In the genomic region with DNA sequence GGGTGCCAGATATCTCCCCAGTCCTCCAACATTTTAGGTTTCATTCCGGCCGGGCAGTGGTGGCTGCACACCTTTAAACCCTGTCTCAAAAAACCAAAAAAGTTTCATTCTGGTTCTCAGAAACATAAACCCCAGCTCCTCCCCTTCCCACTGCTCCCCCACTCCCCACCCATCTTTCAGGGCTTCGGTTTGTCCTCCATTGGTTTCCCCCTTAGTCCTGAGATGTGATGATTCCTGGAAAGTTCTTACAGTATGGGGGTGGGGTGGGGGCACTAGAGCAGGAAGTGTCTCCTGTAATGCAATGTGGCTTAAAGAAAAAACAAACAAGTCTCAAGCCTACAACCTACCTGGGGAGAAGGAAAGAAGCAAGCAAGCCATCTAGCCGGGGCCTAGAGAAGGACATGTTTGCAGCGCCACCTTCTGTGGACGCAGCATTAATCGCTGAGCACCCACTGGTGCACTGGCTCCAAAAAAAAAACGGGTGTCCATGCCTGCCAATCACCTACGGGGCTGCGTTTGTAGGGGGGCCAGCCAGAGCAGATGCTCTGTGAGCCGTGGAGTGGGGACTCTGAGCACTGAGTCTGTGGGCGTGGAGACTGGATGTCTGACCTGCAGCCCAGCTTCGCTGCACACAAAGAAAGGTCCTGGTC, we compare ENCODE assay signal across 9 mouse cellular contexts. TPM values are rescaled to one million over a fixed set of nuclear protein-coding genes. Genes with fewer than 3 reads are reported as not detected.
DNase-seq lines count a peak whose midpoint lies in the region; ATAC-seq and TF ChIP-seq lines count a peak whose summit lies in the region.
"Had no signal": no experiment of that assay in that cellular context is flagged by ENCODE, and none has a peak within 500 bp of the region (broad histone marks: within the 10 kb centered on the region; RNA-seq: fewer than 3 reads in every experiment).

No protein-coding gene starts in this region.

- ATAC-seq in erythroblast, adult 5-6 weeks (replicated peaks; ENCODE audit: low FRiP score, poor library complexity, severe bottlenecking), result peak; percentile 54
- 0 out of 2 replicates have a peak, but pooled peaks have one; percentile 32 for ATAC-seq in lung, embryonic 14.5 days (ENCODE audit: insufficient read depth)

- no peak for TF ChIP-seq POLR2A in heart, adult 2 months (IDR thresholded peaks at IDR 0.05; ENCODE audit: insufficient read depth, low read depth, low read length)
- TF ChIP-seq POLR2A in bone marrow, adult 2 months (IDR thresholded peaks at IDR 0.05; ENCODE audit: borderline replicate concordance, control insufficient read depth, low read depth, low read length), result peak; percentile 33; the same call in 1 of the 2 replicates
- no peak for TF ChIP-seq POLR2A in small intestine, adult 2 months (IDR thresholded peaks at IDR 0.05; ENCODE audit: low read depth, low read length)

- no peaks in the 10 kb centered on the region for H3K4me1 ChIP-seq in heart, adult 2 months (ENCODE audit: control insufficient read depth, insufficient read depth, low read length)
- H3K4me1 ChIP-seq in bone marrow, adult 2 months (ENCODE audit: control insufficient read depth, insufficient read depth, low read length), result no peaks in the 10 kb centered on the region; the same call in 1 of the 2 replicates
- H3K4me1 ChIP-seq in lung, embryonic 14.5 days (ENCODE audit: insufficient read depth), result no peaks in the 10 kb centered on the region
- peaks cover 12% of the 10 kb centered on the region for H3K4me1 ChIP-seq in small intestine, adult 2 months (ENCODE audit: control insufficient read depth, insufficient read depth, insufficient read length, low read length)

- WGBS in heart, adult 2 months, result 31% methylated on average over 13 of the region's 13 CpGs
- 24% methylated on average over 13 of the region's 13 CpGs for WGBS in bone marrow, adult 2 months
- 24% methylated on average over 13 of the region's 13 CpGs for WGBS in lung, embryonic 14.5 days
- 30% methylated on average over 13 of the region's 13 CpGs for WGBS in small intestine, adult 2 months

- DNase-seq in heart, adult 2 months, result no peak
- no peak for DNase-seq in heart, adult 9 months (ENCODE audit: low spot score in 2 of 2)
- peak; percentile 46 for DNase-seq in kidney, adult 11 months
- peak; percentile 65 for DNase-seq in lung, embryonic 14.5 days
- DNase-seq in left cerebral cortex, adult 11 months (ENCODE audit: low spot score), result no peak

- TF ChIP-seq EP300 in heart, adult 2 months (IDR thresholded peaks at IDR 0.05; ENCODE audit: insufficient read depth, low read depth, low read length), result no peak

- no peaks in the 10 kb centered on the region for H3K79me2 ChIP-seq in heart, adult 2 months (replicated peaks; ENCODE audit: control insufficient read depth, insufficient read depth, low read length)

- no peak overlapping the region for H3K4me3 ChIP-seq in heart, adult 2 months
- no peak overlapping the region for H3K4me3 ChIP-seq in bone marrow, adult 2 months (replicated peaks; ENCODE audit: control insufficient read depth, low read depth, low read length)
- H3K4me3 ChIP-seq in lung, embryonic 14.5 days (ENCODE audit: low read depth, low read length), result no peak overlapping the region
- no peak overlapping the region for H3K4me3 ChIP-seq in small intestine, adult 2 months (ENCODE audit: low read depth, low read length)

- no peaks in the 10 kb centered on the region for H3K36me3 ChIP-seq in heart, adult 2 months (ENCODE audit: control insufficient read depth, insufficient read depth, low read length)
- H3K36me3 ChIP-seq in lung, embryonic 14.5 days (ENCODE audit: insufficient read depth), result peaks cover 33% of the 10 kb centered on the region
- peaks cover 23% of the 10 kb centered on the region for H3K36me3 ChIP-seq in small intestine, adult 2 months (ENCODE audit: control insufficient read depth, insufficient read depth, low read length)

- H3K9me3 ChIP-seq in lung, embryonic 14.5 days (ENCODE audit: low read depth, low read length), result no peaks in the 10 kb centered on the region

- no peak overlapping the region; the same call in 1 of the 2 replicates for H3K4me2 ChIP-seq in lung, embryonic 14.5 days

- intact Hi-C loops in heart, adult 2 months (cut with DNase I), result loop anchor here (1.0 kb wide), 1 partner anchor 85 kb away; no protein-coding TSS in a partner anchor

- H3K9ac ChIP-seq in heart, adult 2 months (ENCODE audit: low read depth, low read length), result no peak overlapping the region
- H3K9ac ChIP-seq in lung, embryonic 14.5 days, result peak overlapping the region; percentile 24; the same call in 1 of the 2 replicates

- no peak overlapping the region for H3K27ac ChIP-seq in heart, adult 2 months
- H3K27ac ChIP-seq in bone marrow, adult 2 months (ENCODE audit: control insufficient read depth, insufficient read depth, low read depth, low read length, poor library complexity), result no peak overlapping the region
- no peak overlapping the region for H3K27ac ChIP-seq in lung, embryonic 14.5 days (ENCODE audit: low read depth)
- H3K27ac ChIP-seq in small intestine, adult 2 months (ENCODE audit: insufficient read depth, low read depth, low read length), result no peak overlapping the region

- peak; percentile 64 for TF ChIP-seq CTCF in heart, adult 2 months (IDR thresholded peaks at IDR 0.05)
- peak; percentile 68 for TF ChIP-seq CTCF in bone marrow, adult 2 months (IDR thresholded peaks at IDR 0.05; ENCODE audit: control insufficient read depth, insufficient read depth, low read length)
- TF ChIP-seq CTCF in lung, embryonic 14.5 days (IDR thresholded peaks at IDR 0.05; ENCODE audit: low read depth), result peak; percentile 69
- TF ChIP-seq CTCF in small intestine, adult 2 months (IDR thresholded peaks at IDR 0.05; ENCODE audit: extremely low read depth, insufficient read length, insufficient replicate concordance, low read depth, low read length), result peak; percentile 53; the same call in 1 of the 2 replicates

- no peaks in the 10 kb centered on the region for H3K27me3 ChIP-seq in heart, adult 2 months (ENCODE audit: control insufficient read depth, insufficient read depth, low read length)
- H3K27me3 ChIP-seq in lung, embryonic 14.5 days (ENCODE audit: insufficient read depth, low read length), result no peaks in the 10 kb centered on the region
- no peaks in the 10 kb centered on the region for H3K27me3 ChIP-seq in small intestine, adult 2 months (ENCODE audit: control insufficient read depth, insufficient read depth, low read length)

RNA-seq across cellular contexts. Expression of gene Ly6g5c, which starts 2.2 kb away (rescaled TPM):
- total RNA-seq in heart, adult 2 months (2021), result not detected
- polyA plus RNA-seq in heart, adult 2 months (2012; rRNA removed), result not detected in 2 replicates
- polyA plus RNA-seq in bone marrow, adult 2 months (2011; ENCODE audit: insufficient read depth, insufficient read length, low replicate concordance, missing spikeins), result not detected in 2 replicates
- total RNA-seq in erythroblast, adult 5-6 weeks (2015; ENCODE audit: low replicate concordance), result not detected in 2 replicates
- total RNA-seq in erythroblast, adult 5-6 weeks (2017; ENCODE audit: low replicate concordance), result not detected in 2 replicates
- not detected in 2 replicates for polyA plus RNA-seq in lung, embryonic 14.5 days (2014; fragmentation: Nextera tagmentation; extraction: Ambion mirVana)
- not detected in 2 replicates for polyA plus RNA-seq in small intestine, adult 2 months (2012; rRNA removed)
- total RNA-seq: left cerebral cortex, postnatal 14 days had no signal

RNA-seq across cellular contexts. Expression of gene Ly6g5b, which starts 9.4 kb away (rescaled TPM):
- under 1 TPM in 1 of 2 experiments, not detected in 1; 0.36 TPM for total RNA-seq in heart, adult 2 months (2021)
- 0.23 and 0.35 TPM in 2 replicates for polyA plus RNA-seq in heart, adult 2 months (2012; rRNA removed)
- polyA plus RNA-seq in bone marrow, adult 2 months (2011; ENCODE audit: insufficient read depth, insufficient read length, low replicate concordance, missing spikeins), result 3.4 and 4.7 TPM in 2 replicates
- 7.7 TPM in 1 of 2 replicates, not detected in the other for total RNA-seq in erythroblast, adult 5-6 weeks (2015; ENCODE audit: low replicate concordance)
- total RNA-seq in erythroblast, adult 5-6 weeks (2017; ENCODE audit: low replicate concordance), result 0.34 TPM in 1 of 2 replicates, not detected in the other
- polyA plus RNA-seq in lung, embryonic 14.5 days (2014; fragmentation: Nextera tagmentation; extraction: Ambion mirVana), result 1.1 TPM in 2 replicates
- 0.76 and 1.4 TPM in 2 replicates for polyA plus RNA-seq in small intestine, adult 2 months (2012; rRNA removed)

RNA-seq across cellular contexts. Expression of gene Gpank1, which starts 15.4 kb away (rescaled TPM):
- total RNA-seq in heart, adult 2 months (2021), result 1 to 10 TPM; 6.8 to 8.5 TPM
- polyA plus RNA-seq in heart, adult 2 months (2012; rRNA removed), result 9.5 TPM in 2 replicates
- 29.8 and 39.0 TPM in 2 replicates for polyA plus RNA-seq in bone marrow, adult 2 months (2011; ENCODE audit: insufficient read depth, insufficient read length, low replicate concordance, missing spikeins)
- total RNA-seq in erythroblast, adult 5-6 weeks (2015; ENCODE audit: low replicate concordance), result 10.9 and 14.8 TPM in 2 replicates
- total RNA-seq in erythroblast, adult 5-6 weeks (2017; ENCODE audit: low replicate concordance), result 15.8 and 20.4 TPM in 2 replicates
- 18.3 and 19.0 TPM in 2 replicates for polyA plus RNA-seq in lung, embryonic 14.5 days (2014; fragmentation: Nextera tagmentation; extraction: Ambion mirVana)
- 10.5 and 25.3 TPM in 2 replicates for polyA plus RNA-seq in small intestine, adult 2 months (2012; rRNA removed)

RNA-seq across cellular contexts. Expression of gene Csnk2b, which starts 16.0 kb away (rescaled TPM):
- 100 to 1,000 TPM; 149 to 170 TPM for total RNA-seq in heart, adult 2 months (2021)
- polyA plus RNA-seq in heart, adult 2 months (2012; rRNA removed), result 297 and 301 TPM in 2 replicates
- 155 and 166 TPM in 2 replicates for polyA plus RNA-seq in bone marrow, adult 2 months (2011; ENCODE audit: insufficient read depth, insufficient read length, low replicate concordance, missing spikeins)
- total RNA-seq in erythroblast, adult 5-6 weeks (2015; ENCODE audit: low replicate concordance), result 156 and 181 TPM in 2 replicates
- 76.5 and 112 TPM in 2 replicates for total RNA-seq in erythroblast, adult 5-6 weeks (2017; ENCODE audit: low replicate concordance)
- 288 and 291 TPM in 2 replicates for polyA plus RNA-seq in lung, embryonic 14.5 days (2014; fragmentation: Nextera tagmentation; extraction: Ambion mirVana)
- 226 and 448 TPM in 2 replicates for polyA plus RNA-seq in small intestine, adult 2 months (2012; rRNA removed)

RNA-seq across cellular contexts. Expression of gene Abhd16a, which starts 16.8 kb away (rescaled TPM):
- total RNA-seq in heart, adult 2 months (2021), result 10 to 100 TPM; 53.2 to 62.5 TPM
- 95.7 and 98.2 TPM in 2 replicates for polyA plus RNA-seq in heart, adult 2 months (2012; rRNA removed)
- 48.7 and 73.1 TPM in 2 replicates for polyA plus RNA-seq in bone marrow, adult 2 months (2011; ENCODE audit: insufficient read depth, insufficient read length, low replicate concordance, missing spikeins)
- total RNA-seq in erythroblast, adult 5-6 weeks (2015; ENCODE audit: low replicate concordance), result 28.1 and 36.8 TPM in 2 replicates
- 33.3 and 63.0 TPM in 2 replicates for total RNA-seq in erythroblast, adult 5-6 weeks (2017; ENCODE audit: low replicate concordance)
- 79.7 and 80.9 TPM in 2 replicates for polyA plus RNA-seq in lung, embryonic 14.5 days (2014; fragmentation: Nextera tagmentation; extraction: Ambion mirVana)
- polyA plus RNA-seq in small intestine, adult 2 months (2012; rRNA removed), result 114 and 183 TPM in 2 replicates

Comparison
In these comparisons a context has a peak if more than half of its experiments do, and no peak if none do; other contexts are left out.
1. DNase-seq: peak in kidney, adult 11 months (single experiment) and lung, embryonic 14.5 days (single experiment); none in heart, adult 2 months (0 of 2), heart, adult 9 months (0 of 2) and left cerebral cortex, adult 11 months (single experiment).
2. Peak in every context shown above with its lines, with median percentiles within 50 percentile points of each other: CTCF ChIP-seq.